Mouse (Mus musculus): ENCODE results near the gene Inf2. TPM values are rescaled to one million over a fixed set of nuclear protein-coding genes. Genes with fewer than 3 reads are reported as not detected.

Gene Inf2
- total and polyA plus RNA-seq, 2 experiments from 2014 or later = 1.1 to 10.8 TPM

DNA sequence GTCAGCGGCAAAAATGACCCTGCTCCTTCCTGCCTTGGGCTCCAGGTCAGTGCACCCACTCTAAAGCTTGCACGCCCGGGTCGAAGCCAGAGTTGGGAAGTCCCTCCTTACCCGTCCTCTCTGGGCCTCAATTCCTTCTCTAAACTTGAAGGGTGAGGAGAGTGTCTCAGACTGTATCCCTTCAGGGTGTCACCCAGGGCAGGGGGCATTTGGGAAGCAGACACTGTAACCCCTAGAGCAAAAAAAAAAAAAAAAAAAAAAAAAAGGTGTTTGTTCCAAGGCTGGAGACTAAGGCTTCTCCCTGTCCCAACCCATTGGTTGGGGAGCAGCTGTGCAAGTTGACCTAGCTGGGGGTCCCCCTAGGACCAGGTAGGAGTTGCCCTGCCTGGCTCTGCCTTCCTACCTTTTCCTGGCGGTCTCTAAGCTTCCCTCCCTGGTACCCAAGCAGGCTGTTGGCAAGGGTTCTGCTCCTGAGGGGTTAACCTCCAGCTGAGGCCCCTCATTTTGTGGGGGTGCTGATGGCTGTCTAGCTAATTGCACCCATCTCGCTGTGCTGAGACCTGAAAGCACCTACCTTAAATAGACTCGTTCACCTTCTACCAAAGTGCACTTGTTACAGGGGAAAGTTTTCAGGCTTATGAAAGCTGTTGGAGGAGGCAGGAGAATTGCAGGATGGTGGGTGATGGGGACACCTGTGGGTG, 1.1 kb downstream of the Inf2 start:
- peaks cover 6% of the 10 kb centered on the region; the same call in 1 of the 2 replicates for H3K4me1 ChIP-seq (ENCODE audit: insufficient read depth)
- no peaks in the 10 kb centered on the region for H3K36me3 ChIP-seq (ENCODE audit: insufficient read depth)
- peak overlapping the region; percentile 90 for H3K4me2 ChIP-seq (ENCODE audit: low read depth)
- H3K4me3 ChIP-seq (ENCODE audit: low read depth, low read length) = peak overlapping the region; percentile 49
- no peak for ATAC-seq
- no peak for TF ChIP-seq CTCF (IDR thresholded peaks at IDR 0.05; ENCODE audit: low read depth)
- 0 out of 2 replicates have a peak, but pooled peaks cover 3% of the 10 kb centered on the region for H3K27me3 ChIP-seq (ENCODE audit: insufficient read depth, low read length)
- 60% methylated on average over 8 of the region's 8 CpGs for WGBS
- no peak overlapping the region; the same call in 1 of the 2 replicates for H3K9ac ChIP-seq
- H3K9me3 ChIP-seq (ENCODE audit: low read length) = no peaks in the 10 kb centered on the region
- H3K27ac ChIP-seq (ENCODE audit: low read depth, low read length) = no peak overlapping the region
- no peak for DNase-seq

DNA sequence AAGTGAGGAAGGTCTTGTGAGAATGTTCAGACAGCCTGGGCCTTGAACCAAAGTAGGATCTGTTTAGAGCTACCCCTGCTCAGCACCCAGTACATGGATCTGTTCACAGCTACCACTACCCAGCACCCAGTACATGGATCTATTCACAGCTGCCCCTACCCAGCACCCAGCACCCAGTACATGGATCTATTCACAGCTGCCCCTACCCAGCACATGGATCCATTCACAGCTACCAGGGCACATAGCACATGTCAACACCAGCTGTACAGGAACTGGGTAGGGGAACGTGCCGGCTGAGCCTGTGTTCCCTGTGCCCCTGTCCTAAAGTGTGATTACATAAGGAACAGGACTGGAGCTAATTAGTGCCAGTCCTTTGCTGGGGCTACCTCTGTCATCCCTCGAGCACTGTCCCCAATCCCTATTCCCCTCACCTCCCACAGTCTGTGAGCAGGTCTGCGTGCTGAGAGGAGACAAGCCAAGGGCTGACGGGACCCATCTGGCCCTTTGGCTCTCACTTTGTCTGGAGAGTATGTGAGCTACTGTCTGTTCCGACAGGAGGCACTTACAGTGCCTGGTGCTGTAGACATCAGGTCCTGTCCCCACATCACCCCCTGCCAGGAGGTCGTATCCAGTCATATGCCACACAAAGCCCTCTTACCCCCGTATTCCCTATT, 2.1 kb downstream of the Inf2 start:
- WGBS = 54% methylated on average over 8 of the region's 8 CpGs
- Histone ChIP-seq H3K4me3 (ENCODE audit: low read depth, low read length) (no peak overlapping the region), H3K4me2 (ENCODE audit: low read depth) (no peak overlapping the region), H3K4me1 (ENCODE audit: insufficient read depth) (peaks cover 12% of the 10 kb centered on the region; the same call in 1 of the 2 replicates), H3K27ac (ENCODE audit: low read depth, low read length) (no peak overlapping the region), H3K27me3 (ENCODE audit: insufficient read depth, low read length) (0 out of 2 replicates have a peak, but pooled peaks cover 3% of the 10 kb centered on the region), H3K36me3 (ENCODE audit: insufficient read depth) (no peaks in the 10 kb centered on the region), H3K9ac (no peak overlapping the region), H3K9me3 (ENCODE audit: low read length) (no peaks in the 10 kb centered on the region)
- ATAC-seq (peak; percentile 77), DNase-seq (peak; percentile 72)
- TF ChIP-seq CTCF (IDR thresholded peaks at IDR 0.05; ENCODE audit: low read depth) = no peak

DNA sequence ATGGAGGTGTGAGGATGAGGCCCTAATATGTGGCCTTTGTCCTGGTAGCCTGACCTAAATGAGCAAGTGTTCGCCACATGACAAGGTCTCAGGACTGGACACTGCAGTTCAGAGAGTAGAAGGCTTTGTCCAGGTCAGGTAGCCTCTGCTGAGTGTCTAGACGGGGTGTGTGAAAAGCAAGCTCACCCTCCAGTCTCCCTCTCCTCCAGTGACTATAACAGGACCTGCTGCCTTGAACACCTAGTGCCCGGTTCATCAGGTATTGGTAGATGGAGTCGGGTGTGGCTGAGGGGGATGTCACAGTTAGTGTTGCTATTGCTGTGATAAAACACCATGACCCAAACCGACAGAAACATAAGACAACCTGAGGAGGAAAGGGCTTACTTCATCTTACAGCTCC, 2.7 kb downstream of the Inf2 start:
- Histone ChIP-seq H3K27ac (ENCODE audit: low read depth, low read length) (no peak overlapping the region), H3K4me2 (ENCODE audit: low read depth) (no peak overlapping the region), H3K9me3 (ENCODE audit: low read length) (no peaks in the 10 kb centered on the region), H3K9ac (no peak overlapping the region), H3K4me1 (ENCODE audit: insufficient read depth) (peaks cover 12% of the 10 kb centered on the region; the same call in 1 of the 2 replicates), H3K4me3 (ENCODE audit: low read depth, low read length) (no peak overlapping the region), H3K36me3 (ENCODE audit: insufficient read depth) (no peaks in the 10 kb centered on the region), H3K27me3 (ENCODE audit: insufficient read depth, low read length) (0 out of 2 replicates have a peak, but pooled peaks cover 3% of the 10 kb centered on the region)
- 91% methylated on average over 5 of the region's 5 CpGs for WGBS
- DNase-seq (no peak), ATAC-seq (no peak)
- TF ChIP-seq CTCF (IDR thresholded peaks at IDR 0.05; ENCODE audit: low read depth) = no peak

DNA sequence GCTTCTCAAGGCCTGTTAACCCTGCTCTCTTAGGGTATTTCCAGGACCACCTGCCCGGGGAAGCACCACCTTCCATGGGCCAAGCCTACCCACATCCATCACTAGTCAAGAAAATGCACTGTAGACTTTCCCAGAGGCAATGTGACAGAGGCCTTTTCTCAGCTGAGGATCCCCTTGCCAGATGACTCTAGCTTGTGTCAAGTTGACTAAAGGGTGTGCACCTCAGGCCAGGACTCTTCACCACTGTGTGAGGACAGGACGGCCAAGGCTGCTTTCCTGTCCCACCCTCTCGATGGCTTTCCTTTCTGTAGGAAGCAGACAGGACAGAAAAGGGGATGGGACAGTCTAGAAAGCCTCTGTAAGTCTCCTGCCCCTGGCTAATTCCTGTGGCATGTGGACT, 3.1 kb downstream of the Inf2 start:
- ATAC-seq = no peak
- H3K4me2 ChIP-seq (ENCODE audit: low read depth) = no peak overlapping the region
- 0 out of 2 replicates have a peak, but pooled peaks cover 3% of the 10 kb centered on the region for H3K27me3 ChIP-seq (ENCODE audit: insufficient read depth, low read length)
- H3K4me3 ChIP-seq (ENCODE audit: low read depth, low read length) = no peak overlapping the region
- H3K9ac ChIP-seq = no peak overlapping the region
- TF ChIP-seq CTCF (IDR thresholded peaks at IDR 0.05; ENCODE audit: low read depth) = no peak
- 90% methylated on average over 3 of the region's 3 CpGs for WGBS
- peaks cover 12% of the 10 kb centered on the region; the same call in 1 of the 2 replicates for H3K4me1 ChIP-seq (ENCODE audit: insufficient read depth)
- no peak for DNase-seq
- H3K27ac ChIP-seq (ENCODE audit: low read depth, low read length) = no peak overlapping the region
- no peaks in the 10 kb centered on the region for H3K36me3 ChIP-seq (ENCODE audit: insufficient read depth)
- H3K9me3 ChIP-seq (ENCODE audit: low read length) = no peaks in the 10 kb centered on the region

DNA sequence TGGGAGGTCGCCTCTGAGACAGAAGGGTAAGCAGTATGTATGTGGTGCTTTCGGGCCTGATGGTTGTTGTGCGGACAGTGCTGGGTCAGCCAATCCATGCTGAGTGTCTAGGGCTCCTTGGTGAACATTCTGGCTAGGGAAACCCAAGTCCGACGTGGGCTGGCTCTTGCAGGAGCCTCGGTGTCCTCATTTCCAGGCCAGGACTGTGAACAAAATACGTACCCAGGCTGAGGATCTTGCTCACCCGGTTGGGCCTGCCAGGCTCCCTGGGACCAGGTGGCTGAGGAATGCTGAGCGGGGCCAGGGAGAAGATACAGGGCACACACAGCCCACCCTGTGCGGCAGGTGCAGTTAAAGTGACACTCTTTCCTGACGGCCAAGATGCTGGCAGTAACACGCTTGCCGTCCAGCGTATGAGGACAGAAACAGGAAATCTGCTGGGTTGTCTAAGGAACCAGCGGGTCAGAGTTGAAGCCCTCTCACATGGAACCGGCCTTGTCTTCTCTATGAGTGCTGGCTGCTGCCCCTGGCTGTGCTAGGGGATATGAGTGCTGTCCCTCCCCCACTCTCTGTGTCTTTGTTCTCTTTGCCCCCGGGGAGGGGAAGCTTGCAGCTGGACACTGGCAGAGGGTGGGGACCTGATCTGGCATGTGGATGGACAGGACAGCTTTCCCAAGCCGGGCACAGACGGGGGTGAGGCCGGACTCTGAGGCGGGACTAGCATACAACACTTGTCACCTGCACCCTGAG, 4.6 kb downstream of the Inf2 start:
- 67% methylated on average over 21 of the region's 21 CpGs for WGBS
- H3K4me1 ChIP-seq (ENCODE audit: insufficient read depth) = peaks cover 12% of the 10 kb centered on the region; the same call in 1 of the 2 replicates
- no peaks in the 10 kb centered on the region for H3K36me3 ChIP-seq (ENCODE audit: insufficient read depth)
- no peaks in the 10 kb centered on the region for H3K27me3 ChIP-seq (ENCODE audit: insufficient read depth, low read length)
- no peak overlapping the region for H3K27ac ChIP-seq (ENCODE audit: low read depth, low read length)
- no peaks in the 10 kb centered on the region for H3K9me3 ChIP-seq (ENCODE audit: low read length)
- H3K4me3 ChIP-seq (ENCODE audit: low read depth, low read length) = no peak overlapping the region
- no peak for ATAC-seq
- TF ChIP-seq CTCF (IDR thresholded peaks at IDR 0.05; ENCODE audit: low read depth) = no peak
- no peak overlapping the region for H3K4me2 ChIP-seq (ENCODE audit: low read depth)
- H3K9ac ChIP-seq = no peak overlapping the region
- no peak for DNase-seq

DNA sequence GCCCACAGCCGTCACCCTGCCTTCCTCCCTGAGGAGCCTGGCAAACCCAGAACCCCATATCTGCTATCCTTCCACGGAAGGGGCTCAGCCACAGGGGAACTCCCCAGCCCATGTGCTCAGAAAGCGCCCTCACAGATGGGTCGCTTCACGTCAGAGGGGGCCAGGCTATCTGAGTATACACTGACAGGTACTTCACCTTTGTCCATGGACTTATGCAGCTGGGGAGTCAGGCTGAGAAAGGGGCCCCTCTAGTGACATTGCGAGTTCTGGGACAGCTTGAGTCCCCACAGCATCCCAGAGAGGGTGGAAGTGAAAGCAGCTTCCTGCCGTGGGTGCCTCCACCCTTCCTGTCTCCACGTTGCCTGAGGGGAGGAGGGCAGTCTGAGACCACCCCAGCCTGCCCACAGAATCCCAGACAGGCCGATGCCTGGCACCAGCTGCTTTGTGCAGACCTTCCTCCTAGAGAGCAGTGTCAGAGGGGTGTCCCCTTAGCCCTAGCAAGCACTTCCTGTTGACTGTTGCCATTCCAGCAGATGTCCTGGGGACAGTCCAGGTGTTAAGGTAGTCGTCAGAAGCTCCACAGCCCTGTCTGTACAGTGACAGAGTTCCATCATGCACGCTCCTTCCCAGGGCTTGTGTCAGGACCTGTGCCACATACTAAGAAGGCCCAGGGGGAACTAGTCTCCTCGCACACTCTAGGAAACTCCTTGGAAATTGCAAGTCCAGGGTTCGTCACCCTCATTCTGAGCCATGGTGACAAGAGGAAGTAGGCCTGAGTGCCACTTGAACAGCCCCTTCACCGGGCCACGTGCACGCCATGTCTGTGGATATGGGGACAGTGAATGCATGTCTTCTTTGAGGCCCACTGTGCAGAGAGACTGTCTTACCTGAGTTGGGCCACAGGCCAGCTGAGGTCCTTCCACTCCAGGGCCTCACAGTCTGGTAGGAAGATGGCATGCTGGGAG, 5.6 kb downstream of the Inf2 start:
- TF ChIP-seq CTCF (IDR thresholded peaks at IDR 0.05; ENCODE audit: low read depth) = no peak
- no peak for DNase-seq
- no peak for ATAC-seq
- Histone ChIP-seq H3K9ac (no peak overlapping the region), H3K4me2 (ENCODE audit: low read depth) (no peak overlapping the region), H3K4me1 (ENCODE audit: insufficient read depth) (peaks cover 12% of the 10 kb centered on the region; the same call in 1 of the 2 replicates), H3K27ac (ENCODE audit: low read depth, low read length) (no peak overlapping the region), H3K36me3 (ENCODE audit: insufficient read depth) (no peaks in the 10 kb centered on the region), H3K27me3 (ENCODE audit: insufficient read depth, low read length) (no peaks in the 10 kb centered on the region), H3K4me3 (ENCODE audit: low read depth, low read length) (no peak overlapping the region), H3K9me3 (ENCODE audit: low read length) (no peaks in the 10 kb centered on the region)
- WGBS = 70% methylated on average over 16 of the region's 16 CpGs
